Mouse (Mus musculus): ENCODE data around the gene Swsap1.

The Swsap1 gene

DNA sequence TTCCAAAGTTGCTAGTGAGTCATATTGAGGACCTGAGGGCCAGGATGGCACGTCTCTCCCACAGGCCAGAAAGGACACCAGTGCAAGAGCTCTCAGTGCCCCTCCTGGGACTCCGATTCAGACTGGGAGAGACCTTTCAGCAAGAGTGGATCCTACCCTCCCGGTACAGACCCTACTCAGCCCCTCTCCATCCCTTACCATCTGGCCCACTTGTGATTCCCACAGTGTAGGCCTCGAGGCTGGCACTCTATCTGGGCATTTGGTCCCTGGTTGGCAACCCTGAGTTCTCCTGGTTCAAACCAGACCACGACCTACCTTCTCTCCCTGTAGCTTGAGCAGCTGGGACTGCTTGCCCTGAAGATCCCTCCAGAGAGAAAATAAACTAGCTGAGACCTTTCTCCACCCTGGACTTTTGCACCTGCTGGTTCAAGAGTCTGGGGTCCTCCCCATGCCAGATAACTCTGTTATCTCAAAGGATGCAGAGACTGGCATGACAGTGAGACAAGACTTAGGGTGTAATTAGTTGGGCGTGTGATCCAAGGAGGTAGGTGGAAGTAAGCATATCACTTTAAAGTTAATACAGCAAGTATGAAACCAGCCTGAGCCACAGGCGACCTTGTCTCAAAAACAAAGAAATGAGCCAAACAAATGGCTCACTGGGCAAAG lies 20.0 kb upstream of the Swsap1 start:
- DNase-seq (ENCODE audit: extremely low read depth, low read depth, low spot score), result no peak

- peak; percentile 86 for DNase-seq (ENCODE audit: extremely low read depth, low read depth, low spot score)
These were observed 18.6 kb upstream of the Swsap1 start, which contains the start of gene Plppr2 for GRCm38 (mm10) chr9:21936692-21937570. Gene Plppr2, plus strand, starts transcription at chr9:21937033.

DNA sequence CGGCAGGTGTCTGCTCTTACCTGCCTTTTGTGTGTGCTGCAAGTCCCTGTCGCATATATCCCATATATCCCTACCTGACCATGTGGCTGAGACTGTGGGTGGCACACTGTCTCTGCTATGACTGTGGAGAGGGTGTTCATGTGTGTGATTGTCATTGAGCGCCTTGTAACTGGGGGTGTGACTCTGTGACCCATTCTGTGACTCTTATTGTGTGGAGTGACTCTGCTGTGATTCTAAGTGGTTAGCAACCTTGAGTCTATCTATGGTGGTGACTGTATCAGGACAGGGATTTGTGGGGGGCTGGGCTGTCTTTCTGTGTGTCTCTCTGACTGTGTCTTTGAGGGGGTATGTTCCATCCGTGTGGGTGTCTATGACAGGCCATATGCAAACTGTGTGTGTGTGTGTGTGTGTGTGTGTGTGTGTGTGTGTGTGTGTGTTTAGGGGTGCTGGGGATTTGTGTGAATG lies 17.8 kb upstream of the Swsap1 start:
- no peak for DNase-seq (ENCODE audit: extremely low read depth, low read depth, low spot score)

GRCm38 (mm10) chr9:21938234-21938855 lies 17.2 kb upstream of the Swsap1 start:
- DNase-seq (ENCODE audit: extremely low read depth, low read depth, low spot score), result no peak

- DNase-seq (ENCODE audit: extremely low read depth, low read depth, low spot score), result no peak
These were observed 12.5 kb upstream of the Swsap1 start for GRCm38 (mm10) chr9:21943046-21943445.

GRCm38 (mm10) chr9:21943638-21944037 lies 11.9 kb upstream of the Swsap1 start:
- DNase-seq (ENCODE audit: extremely low read depth, low read depth, low spot score), result no peak

GRCm38 (mm10) chr9:21944267-21944666 lies 11.3 kb upstream of the Swsap1 start:
- no peak for DNase-seq (ENCODE audit: extremely low read depth, low read depth, low spot score)

GRCm38 (mm10) chr9:21947540-21948130 lies 7.9 kb upstream of the Swsap1 start:
- no peak for DNase-seq (ENCODE audit: extremely low read depth, low read depth, low spot score)

DNA sequence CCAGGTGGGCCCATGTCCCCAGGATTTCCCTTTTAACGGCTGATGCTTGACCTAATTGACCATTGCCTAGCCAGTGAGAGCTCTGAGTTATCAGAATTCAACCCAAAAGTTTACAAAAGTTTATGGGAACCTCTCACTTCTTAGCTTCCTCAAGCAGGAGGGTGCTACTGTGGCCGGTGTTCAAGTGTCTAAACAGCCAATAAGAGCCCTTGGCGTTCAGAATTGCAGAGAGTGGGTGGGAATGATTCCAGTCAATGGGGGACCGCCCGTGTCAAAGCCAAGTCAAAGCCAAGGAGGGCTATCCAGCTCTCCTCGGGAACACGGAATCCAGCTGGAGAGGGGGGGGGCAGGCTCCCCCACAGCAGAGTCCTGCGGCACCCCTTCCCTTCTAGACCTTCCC lies 7.4 kb upstream of the Swsap1 start:
- DNase-seq (ENCODE audit: extremely low read depth, low read depth, low spot score), result no peak

GRCm38 (mm10) chr9:21948790-21949189 lies 6.8 kb upstream of the Swsap1 start:
- no peak for DNase-seq (ENCODE audit: extremely low read depth, low read depth, low spot score)

DNA sequence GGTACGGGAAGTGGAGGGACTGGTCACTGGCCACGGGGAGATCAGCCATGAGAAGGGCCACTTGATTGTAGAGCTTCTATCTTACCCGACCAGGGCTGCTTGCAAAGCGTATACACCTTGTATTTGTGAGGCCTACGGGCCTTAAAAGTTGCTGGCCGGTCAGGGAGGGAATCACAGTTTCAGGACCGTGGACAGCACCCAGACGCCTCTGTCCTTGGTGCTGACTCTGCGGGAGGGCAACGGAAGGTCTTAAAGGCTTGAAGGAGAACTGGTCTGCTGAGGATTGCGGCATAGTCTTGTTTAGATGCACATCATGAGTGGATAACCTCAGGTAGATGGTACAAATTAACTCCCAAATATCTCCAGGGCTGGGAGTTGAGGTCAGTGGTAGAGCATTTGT lies 5.2 kb upstream of the Swsap1 start:
- DNase-seq (ENCODE audit: extremely low read depth, low read depth, low spot score), result no peak

DNA sequence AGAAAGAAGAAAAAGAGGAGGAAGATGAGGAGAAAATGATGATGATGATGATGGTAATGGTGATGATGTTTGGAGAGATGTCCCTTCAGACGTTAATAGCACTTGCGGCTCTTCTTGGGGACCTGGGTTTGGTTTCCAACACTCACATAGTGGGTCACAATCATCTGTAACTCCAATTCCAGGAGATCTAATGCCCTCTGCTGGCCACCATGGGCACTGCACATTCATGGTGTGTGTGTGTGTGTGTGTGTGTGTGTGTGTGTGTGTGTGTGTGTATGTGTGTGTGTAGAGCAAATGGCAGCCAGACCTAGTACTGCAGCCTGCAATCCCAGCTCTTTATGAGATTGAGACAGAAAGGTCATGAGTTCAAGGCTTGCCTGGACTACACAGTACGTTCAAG lies 3.6 kb upstream of the Swsap1 start:
- no peak for DNase-seq (ENCODE audit: extremely low read depth, low read depth, low spot score)

- no peak for DNase-seq (ENCODE audit: extremely low read depth, low read depth, low spot score)
These were observed 2.0 kb upstream of the Swsap1 start for GRCm38 (mm10) chr9:21953600-21953999.

DNA sequence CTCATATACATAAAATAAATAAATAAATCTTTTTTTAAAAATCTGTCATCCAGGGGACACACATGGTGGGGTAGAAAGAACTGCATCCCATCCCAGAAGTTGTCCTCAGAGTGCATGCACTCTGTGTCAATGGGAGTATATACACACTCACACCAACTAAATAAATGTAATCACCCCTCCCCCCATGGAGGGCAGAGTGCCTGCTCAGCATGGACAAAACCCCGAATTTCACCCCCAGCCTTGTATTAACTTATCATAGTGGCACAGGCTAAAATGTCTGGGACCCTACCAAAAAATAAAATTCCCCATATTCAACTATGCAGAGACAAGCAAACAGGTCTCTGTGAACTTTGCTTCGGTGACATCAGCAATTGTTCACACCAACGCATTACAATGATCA lies 920 bp upstream of the Swsap1 start:
- no peak for DNase-seq (ENCODE audit: extremely low read depth, low read depth, low spot score)

DNA sequence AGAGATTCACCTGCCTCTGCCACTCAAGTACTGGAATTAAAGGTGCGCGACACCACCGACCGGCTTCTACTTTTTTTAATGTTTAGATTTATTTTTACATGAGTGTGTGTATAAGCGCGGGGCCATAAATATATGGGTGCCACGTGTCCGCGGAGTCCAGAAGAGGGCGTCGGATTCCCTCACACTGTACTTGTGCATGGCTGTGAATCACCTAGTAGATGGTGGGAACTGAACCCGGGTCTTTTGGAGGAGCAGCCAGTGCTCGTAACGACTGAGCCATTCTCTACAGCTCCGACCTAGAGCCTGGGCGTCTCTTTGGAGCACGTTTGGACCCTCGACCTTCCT lies 358 bp upstream of the Swsap1 start:
- no peak for DNase-seq (ENCODE audit: extremely low read depth, low read depth, low spot score)

DNA sequence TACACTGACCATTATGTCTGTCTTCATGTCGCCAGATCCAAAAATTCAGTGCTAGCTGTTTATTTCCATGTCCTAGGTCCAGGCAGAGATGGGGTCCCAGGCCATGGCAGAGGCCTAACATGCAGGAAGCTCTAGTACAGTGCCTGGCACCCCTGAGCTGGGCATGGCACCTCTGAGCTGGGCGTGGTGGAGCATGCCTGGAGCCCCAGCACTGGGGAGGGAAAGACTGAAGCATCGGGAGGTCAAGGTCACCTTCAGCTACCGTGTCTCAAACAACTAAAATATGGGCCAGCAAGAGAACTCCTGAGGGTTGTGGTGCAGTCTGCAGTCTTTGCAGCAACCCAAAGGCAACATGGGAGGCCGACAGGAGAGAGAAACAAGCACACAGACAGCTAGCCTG lies 2.8 kb downstream of the Swsap1 start:
- DNase-seq (ENCODE audit: extremely low read depth, low read depth, low spot score), result no peak

DNA sequence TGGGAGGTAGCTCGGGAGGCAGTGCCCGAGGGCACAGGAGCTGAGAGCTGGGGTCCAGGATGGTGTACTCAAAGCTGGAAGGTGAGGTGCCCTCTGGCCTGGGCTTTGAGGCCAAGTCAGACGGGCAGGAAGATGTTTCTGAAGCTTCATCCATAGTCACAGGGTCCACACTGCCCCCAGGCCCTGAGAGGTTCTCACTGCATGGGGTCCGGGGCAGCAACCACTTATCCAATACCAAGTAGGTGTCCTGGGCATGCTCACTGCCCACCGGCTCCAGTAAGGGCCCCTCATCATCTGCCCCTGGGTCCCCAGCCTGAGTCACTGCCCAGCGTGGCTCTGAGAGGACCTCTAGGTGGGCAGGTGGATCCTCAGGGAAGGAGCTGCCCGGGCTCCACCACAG lies 3.7 kb downstream of the Swsap1 start:
- no peak for DNase-seq (ENCODE audit: extremely low read depth, low read depth, low spot score)

- no peak for DNase-seq (ENCODE audit: extremely low read depth, low read depth, low spot score)
These were observed 4.6 kb downstream of the Swsap1 start for GRCm38 (mm10) chr9:21960135-21960534.

DNA sequence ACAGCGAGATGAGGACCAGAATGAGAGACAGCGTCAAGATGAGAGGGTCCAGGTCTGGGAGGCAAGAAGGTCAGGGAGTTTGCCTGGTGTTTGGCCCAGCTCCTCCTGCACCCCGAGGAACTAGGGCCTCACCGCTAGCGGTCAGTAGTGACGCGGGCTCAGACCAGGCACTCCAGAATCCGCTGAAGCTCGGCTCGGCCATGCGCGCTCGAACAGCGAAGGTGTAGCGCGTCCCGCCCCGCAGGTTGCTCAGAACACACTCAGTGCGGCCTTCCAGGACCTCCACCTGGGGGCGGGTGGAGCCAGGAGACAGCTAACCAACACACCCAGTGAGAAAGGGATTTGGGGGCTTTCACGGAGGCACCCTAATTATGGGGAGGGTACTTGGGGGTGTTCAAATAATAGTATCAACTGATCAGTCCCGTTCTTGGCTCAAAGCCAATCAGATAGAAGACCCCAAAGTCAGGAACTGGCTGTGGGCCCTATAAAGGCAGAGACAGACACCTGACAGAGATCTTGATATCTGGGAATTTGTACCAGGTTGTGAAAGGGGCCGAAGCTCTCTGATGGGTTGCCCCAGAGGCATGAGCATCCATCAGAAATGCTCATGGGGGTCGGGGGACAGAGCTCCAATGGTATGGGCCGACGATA lies 5.1 kb downstream of the Swsap1 start:
- DNase-seq (ENCODE audit: extremely low read depth, low read depth, low spot score), result no peak

- no peak for DNase-seq (ENCODE audit: extremely low read depth, low read depth, low spot score)
These were observed 5.9 kb downstream of the Swsap1 start for GRCm38 (mm10) chr9:21961366-21961980.

DNA sequence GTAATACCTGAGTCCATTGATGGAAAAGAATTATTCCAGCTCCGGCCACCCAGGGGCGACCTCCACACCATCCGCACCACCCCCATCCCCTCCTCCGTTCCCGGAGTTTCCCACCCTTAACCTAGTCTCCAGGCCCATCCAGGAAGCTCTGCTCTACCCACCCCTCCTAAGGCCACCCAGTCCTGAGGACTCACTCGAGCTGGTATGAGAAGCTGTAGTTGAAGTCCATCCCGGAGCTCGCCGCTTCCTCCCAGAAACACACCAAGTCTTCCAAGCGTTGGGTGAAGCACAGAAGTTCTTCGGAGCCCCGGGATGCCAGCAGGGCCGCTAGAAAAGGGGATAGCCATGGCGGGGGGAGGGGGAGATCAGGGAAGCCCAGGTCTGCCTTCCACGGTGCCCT lies 6.5 kb downstream of the Swsap1 start:
- DNase-seq (ENCODE audit: extremely low read depth, low read depth, low spot score), result no peak
